Mouse (Mus musculus): ENCODE measurements around the gene Ppp6r3. TPM values are rescaled to one million over a fixed set of nuclear protein-coding genes. Genes with fewer than 3 reads are reported as not detected.

The Ppp6r3 gene
- polyA plus RNA-seq, 1 experiment from 2014 or later, result 22.3 TPM

DNA sequence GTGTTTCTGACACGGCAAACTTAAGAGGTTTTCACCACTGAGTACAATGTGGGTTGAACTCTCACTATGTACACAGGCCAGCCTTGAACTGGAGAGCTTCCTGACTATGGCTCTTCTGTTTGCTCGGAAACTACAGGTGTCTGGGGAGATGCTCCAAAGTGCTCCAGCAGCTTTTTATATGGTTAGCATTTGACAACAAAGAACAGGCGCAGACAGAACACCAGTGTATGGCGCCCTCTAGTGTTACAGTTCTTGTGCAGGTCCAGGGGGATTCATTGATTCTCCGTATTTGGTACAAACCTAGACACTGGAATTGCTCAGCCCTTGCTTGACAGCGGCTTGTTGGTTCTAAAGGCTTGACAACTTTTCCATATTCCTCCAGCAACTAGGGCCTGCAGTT is 124.4 kb downstream of the Ppp6r3 start:
- 29% methylated on average over 6 of the region's 6 CpGs for WGBS (ENCODE audit: insufficient replicate concordance)
- H3K9me3 ChIP-seq (replicated peaks), result no peaks in the 10 kb centered on the region

DNA sequence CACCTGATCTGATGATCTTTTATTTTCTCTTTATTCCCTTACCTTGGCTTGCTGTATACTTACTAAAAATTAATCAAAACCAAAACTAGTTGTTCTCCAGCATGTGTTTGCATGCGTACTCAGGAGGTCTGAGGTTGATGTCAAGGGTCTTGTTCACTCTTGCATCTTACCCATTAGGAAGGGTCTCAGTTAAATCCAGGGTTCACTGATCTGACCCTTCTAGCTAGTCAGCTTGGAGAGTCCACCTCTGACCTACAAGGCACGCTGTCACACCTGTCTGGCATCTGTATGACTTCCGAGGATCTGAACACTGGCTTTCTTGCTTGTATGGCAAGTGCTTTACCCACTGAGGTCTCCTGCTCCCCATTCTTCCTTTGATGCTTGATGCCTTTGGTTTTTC is 124.8 kb downstream of the Ppp6r3 start:
- no peak overlapping the region for H3K4me3 ChIP-seq (replicated peaks)
- no peak for ATAC-seq (ENCODE audit: low read depth)
- no peak for DNase-seq
- no peaks in the 10 kb centered on the region for H3K4me1 ChIP-seq (replicated peaks)
- H3K4me2 ChIP-seq, result no peak overlapping the region
- H3K9me3 ChIP-seq (replicated peaks), result no peaks in the 10 kb centered on the region
- no peaks in the 10 kb centered on the region for H3K27me3 ChIP-seq
- no peak overlapping the region for H3K27ac ChIP-seq
- H3K9ac ChIP-seq, result no peak overlapping the region
- peaks cover 29% of the 10 kb centered on the region for H3K36me3 ChIP-seq
- WGBS (ENCODE audit: insufficient replicate concordance), result 82% methylated on average over 3 of the region's 3 CpGs

More for the DNA sequence above, 124.4 kb downstream of the Ppp6r3 start:
- ATAC-seq (ENCODE audit: low read depth), result peak; percentile 49; the same call in 1 of the 2 replicates
- no peak overlapping the region for H3K27ac ChIP-seq
- no peak overlapping the region for H3K4me2 ChIP-seq
- H3K27me3 ChIP-seq, result no peaks in the 10 kb centered on the region
- H3K4me3 ChIP-seq (replicated peaks), result no peak overlapping the region
- DNase-seq, result peak; percentile 31
- no peak overlapping the region for H3K9ac ChIP-seq
- H3K36me3 ChIP-seq, result peaks cover 33% of the 10 kb centered on the region
- H3K4me1 ChIP-seq (replicated peaks), result no peaks in the 10 kb centered on the region

DNA sequence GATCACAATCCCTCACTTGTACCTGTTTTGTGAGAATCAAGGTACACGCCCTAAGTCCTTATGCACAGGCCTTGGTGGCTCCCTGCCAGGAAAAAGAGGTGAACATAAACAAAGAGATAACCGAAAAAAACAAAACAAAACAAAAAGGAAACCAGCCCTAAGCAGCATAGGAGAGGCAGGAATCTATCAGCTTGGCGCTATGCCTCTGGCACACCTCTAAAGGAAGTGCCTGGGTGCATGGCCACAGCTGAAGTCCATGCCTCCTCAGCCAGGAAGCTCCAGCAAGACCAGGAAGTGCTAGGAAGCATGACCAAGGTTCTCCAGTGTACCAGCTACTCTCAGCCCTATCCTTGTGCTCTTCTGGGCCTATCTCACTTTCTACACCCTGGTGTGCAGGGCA is 126.3 kb downstream of the Ppp6r3 start:
- ATAC-seq (ENCODE audit: low read depth) (no peak), DNase-seq (no peak)
- Histone ChIP-seq H3K27me3 (no peaks in the 10 kb centered on the region), H3K9me3 (replicated peaks) (no peaks in the 10 kb centered on the region), H3K4me1 (replicated peaks) (no peaks in the 10 kb centered on the region), H3K9ac (no peak overlapping the region), H3K4me3 (replicated peaks) (no peak overlapping the region), H3K4me2 (no peak overlapping the region), H3K27ac (no peak overlapping the region), H3K36me3 (peaks cover 15% of the 10 kb centered on the region; the same call in 1 of the 2 replicates)
- 51% methylated on average over 3 of the region's 3 CpGs for WGBS (ENCODE audit: insufficient replicate concordance)

DNA sequence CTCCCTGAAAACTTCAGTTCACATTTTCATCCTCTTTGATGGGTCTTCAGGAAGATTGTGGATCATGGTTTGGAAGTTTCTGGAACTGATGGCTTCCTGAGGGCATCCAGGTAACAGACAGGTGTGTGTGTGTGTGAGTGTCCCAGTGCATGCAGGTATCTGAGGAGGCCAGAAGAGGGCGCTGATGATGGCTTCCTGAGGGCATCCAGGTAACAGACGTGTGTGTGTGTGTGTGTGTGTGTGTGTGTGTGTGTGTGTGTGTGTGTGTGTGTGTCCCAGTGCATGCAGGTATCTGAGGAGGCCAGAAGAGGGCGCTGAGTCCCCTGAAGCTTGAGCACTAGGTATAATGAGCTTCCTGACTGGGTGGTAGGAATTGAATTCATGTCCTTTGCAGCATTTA is 128.2 kb downstream of the Ppp6r3 start:
- Histone ChIP-seq H3K4me1 (replicated peaks) (no peaks in the 10 kb centered on the region), H3K36me3 (no peaks in the 10 kb centered on the region), H3K27ac (no peak overlapping the region), H3K4me2 (no peak overlapping the region), H3K27me3 (no peaks in the 10 kb centered on the region), H3K4me3 (replicated peaks) (no peak overlapping the region), H3K9me3 (replicated peaks) (no peaks in the 10 kb centered on the region), H3K9ac (no peak overlapping the region)
- 65% methylated on average over 3 of the region's 3 CpGs for WGBS (ENCODE audit: insufficient replicate concordance)
- no peak for ATAC-seq (ENCODE audit: low read depth)
- no peak for DNase-seq

DNA sequence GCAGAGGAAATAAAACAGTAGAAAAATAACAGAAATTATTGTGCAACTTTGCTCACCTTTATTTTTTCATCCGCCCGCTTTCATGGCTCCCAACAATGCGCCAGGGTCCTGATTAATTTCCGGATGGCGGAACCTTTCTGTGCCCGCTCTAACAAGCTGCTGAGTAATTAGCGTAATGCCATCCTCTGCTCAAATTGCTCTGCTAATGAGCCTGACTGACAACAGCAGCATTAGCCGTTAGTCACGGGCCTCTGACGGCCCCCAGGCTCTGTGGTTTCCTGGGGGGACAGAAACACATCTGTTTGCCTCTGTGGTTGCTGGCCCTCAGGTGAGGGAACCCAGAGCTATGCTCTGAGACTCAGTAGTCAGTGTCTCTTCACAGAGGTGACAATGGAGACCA is 134.5 kb downstream of the Ppp6r3 start:
- Histone ChIP-seq H3K4me2 (no peak overlapping the region), H3K36me3 (no peaks in the 10 kb centered on the region), H3K27me3 (no peaks in the 10 kb centered on the region), H3K9me3 (replicated peaks) (no peaks in the 10 kb centered on the region), H3K27ac (no peak overlapping the region), H3K4me1 (replicated peaks) (no peaks in the 10 kb centered on the region), H3K4me3 (replicated peaks) (no peak overlapping the region), H3K9ac (no peak overlapping the region)
- WGBS (ENCODE audit: insufficient replicate concordance), result 56% methylated on average over 10 of the region's 10 CpGs
- no peak for ATAC-seq (ENCODE audit: low read depth)
- DNase-seq, result no peak

DNA sequence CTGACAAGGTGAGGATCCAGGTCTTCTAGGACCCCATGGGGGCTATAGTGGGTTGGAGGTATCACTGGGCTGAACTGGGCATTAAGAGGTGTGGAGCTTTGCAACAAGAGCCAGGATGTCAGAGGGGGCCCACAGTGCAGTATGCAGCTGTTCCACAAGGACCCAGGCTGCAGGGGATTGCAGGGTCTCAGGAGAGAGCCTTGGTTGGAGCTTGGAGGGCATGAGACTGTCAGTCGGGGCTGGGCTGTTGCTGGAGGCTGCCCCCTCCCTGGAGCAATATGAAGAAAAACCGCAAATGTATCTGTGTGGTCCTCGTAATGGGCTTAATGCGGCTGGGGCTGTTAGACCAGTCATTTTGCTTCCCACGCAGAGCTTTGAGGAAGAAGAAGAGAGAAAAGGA is 134.9 kb downstream of the Ppp6r3 start:
- DNase-seq, result no peak
- WGBS (ENCODE audit: insufficient replicate concordance), result 47% methylated on average over 5 of the region's 5 CpGs
- H3K36me3 ChIP-seq, result no peaks in the 10 kb centered on the region
- no peak overlapping the region for H3K4me2 ChIP-seq
- H3K9ac ChIP-seq, result no peak overlapping the region
- no peak for ATAC-seq (ENCODE audit: low read depth)
- H3K27me3 ChIP-seq, result no peaks in the 10 kb centered on the region
- no peaks in the 10 kb centered on the region for H3K4me1 ChIP-seq (replicated peaks)
- no peaks in the 10 kb centered on the region for H3K9me3 ChIP-seq (replicated peaks)
- H3K27ac ChIP-seq, result no peak overlapping the region
- H3K4me3 ChIP-seq (replicated peaks), result no peak overlapping the region

DNA sequence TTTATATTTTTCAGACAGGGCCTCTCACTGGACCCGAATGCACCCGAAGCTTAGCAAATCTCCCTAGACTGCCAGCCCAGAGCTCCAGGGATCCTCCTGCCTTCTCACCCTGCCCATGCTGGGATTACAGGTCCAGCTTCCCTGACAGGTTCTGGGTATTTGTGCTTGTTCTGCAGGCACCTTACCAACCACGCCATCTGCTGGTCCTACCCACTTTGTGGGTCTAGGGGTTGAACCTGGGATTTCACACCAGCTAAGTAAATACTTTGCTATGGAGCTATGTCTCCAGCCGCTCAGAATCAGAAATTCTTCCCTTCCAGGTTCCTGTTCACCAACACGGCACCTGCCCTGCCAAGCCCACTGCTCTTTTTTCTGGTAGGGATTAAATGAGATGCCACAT is 137.6 kb downstream of the Ppp6r3 start:
- Histone ChIP-seq H3K4me3 (replicated peaks) (no peak overlapping the region), H3K27me3 (no peaks in the 10 kb centered on the region), H3K4me2 (no peak overlapping the region), H3K9ac (no peak overlapping the region), H3K4me1 (replicated peaks) (no peaks in the 10 kb centered on the region), H3K27ac (no peak overlapping the region), H3K36me3 (no peaks in the 10 kb centered on the region), H3K9me3 (replicated peaks) (no peaks in the 10 kb centered on the region)
- ATAC-seq (ENCODE audit: low read depth) (no peak), DNase-seq (no peak)
- 55% methylated on average over 5 of the region's 5 CpGs for WGBS (ENCODE audit: insufficient replicate concordance)

DNA sequence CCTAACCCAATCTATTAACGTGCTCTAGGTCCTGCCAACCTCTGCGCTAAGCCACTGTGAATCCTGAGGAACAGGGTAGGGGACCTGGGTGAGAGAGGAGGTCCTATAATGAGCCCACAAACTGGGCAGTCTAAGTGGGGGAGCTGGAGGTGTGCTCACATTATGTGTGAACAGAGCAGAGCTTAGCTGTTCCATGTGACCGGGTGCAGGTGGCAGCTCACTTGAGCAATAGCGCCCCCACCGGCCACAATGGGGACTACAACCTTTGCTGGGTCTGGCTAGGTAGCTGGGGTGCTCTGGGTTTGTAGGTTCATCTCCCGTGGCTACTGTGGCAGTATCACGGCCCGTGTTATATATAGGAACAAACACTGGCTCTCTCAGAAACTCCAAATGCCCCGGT is 138.7 kb downstream of the Ppp6r3 start:
- Histone ChIP-seq H3K9me3 (replicated peaks) (no peaks in the 10 kb centered on the region), H3K4me1 (replicated peaks) (no peaks in the 10 kb centered on the region; the same call in 1 of the 2 replicates), H3K4me2 (no peak overlapping the region), H3K4me3 (replicated peaks) (no peak overlapping the region), H3K27me3 (no peaks in the 10 kb centered on the region), H3K36me3 (no peaks in the 10 kb centered on the region), H3K27ac (no peak overlapping the region), H3K9ac (no peak overlapping the region)
- WGBS (ENCODE audit: insufficient replicate concordance), result 40% methylated on average over 9 of the region's 9 CpGs
- peak; percentile 39; the same call in 1 of the 2 replicates for ATAC-seq (ENCODE audit: low read depth)
- peak; percentile 43 for DNase-seq

DNA sequence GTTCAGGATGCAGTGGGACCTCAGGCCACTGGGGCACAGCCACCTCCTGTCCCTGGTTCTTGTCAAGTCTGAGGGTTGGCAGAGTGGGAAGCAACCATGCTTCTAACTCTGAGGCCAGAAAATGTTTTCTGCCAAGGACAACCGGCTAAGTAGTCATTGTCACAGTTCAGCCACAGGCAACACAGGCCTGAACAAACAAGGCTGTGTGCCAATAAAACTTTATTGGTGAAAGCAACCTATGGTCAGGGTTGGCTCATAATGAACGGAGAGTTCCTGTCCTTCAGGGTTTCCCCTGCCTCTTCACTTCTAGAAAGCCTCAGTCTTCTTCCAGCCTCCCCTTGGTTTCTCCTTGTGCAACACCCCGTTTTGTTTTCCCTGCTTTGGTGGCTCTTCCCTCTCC is 139.7 kb downstream of the Ppp6r3 start:
- WGBS (ENCODE audit: insufficient replicate concordance), result 58% methylated on average over 3 of the region's 3 CpGs
- H3K4me2 ChIP-seq, result no peak overlapping the region
- no peaks in the 10 kb centered on the region; the same call in 1 of the 2 replicates for H3K4me1 ChIP-seq (replicated peaks)
- H3K9me3 ChIP-seq (replicated peaks), result no peaks in the 10 kb centered on the region
- H3K36me3 ChIP-seq, result no peaks in the 10 kb centered on the region
- ATAC-seq (ENCODE audit: low read depth), result no peak
- DNase-seq, result no peak
- H3K9ac ChIP-seq, result no peak overlapping the region
- no peak overlapping the region for H3K4me3 ChIP-seq (replicated peaks)
- H3K27me3 ChIP-seq, result no peaks in the 10 kb centered on the region
- no peak overlapping the region for H3K27ac ChIP-seq

DNA sequence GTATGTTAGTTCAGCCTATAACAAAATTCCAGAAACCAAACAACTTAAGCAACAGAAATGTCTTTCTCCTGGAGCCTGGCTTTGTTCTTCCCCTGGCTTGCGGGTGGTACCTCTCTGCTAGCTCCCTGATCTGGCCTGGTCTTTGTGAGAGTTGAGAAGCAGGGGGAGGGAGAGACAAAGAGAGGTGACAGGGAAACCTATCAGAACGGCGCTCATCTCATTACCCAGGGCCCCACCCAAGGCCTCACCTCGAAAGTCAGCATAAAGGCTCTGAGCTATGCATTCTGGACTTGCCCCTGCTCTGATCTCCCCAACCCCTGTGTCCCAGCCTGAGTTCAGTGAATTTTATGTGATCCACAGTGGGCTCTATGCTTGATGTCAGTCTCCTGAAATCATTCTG is 140.9 kb downstream of the Ppp6r3 start:
- no peak for DNase-seq
- Histone ChIP-seq H3K27ac (no peak overlapping the region), H3K36me3 (no peaks in the 10 kb centered on the region), H3K4me1 (replicated peaks) (no peaks in the 10 kb centered on the region; the same call in 1 of the 2 replicates), H3K4me3 (replicated peaks) (no peak overlapping the region), H3K9me3 (replicated peaks) (no peaks in the 10 kb centered on the region), H3K9ac (no peak overlapping the region), H3K4me2 (no peak overlapping the region), H3K27me3 (no peaks in the 10 kb centered on the region)
- 33% methylated on average over 4 of the region's 4 CpGs for WGBS (ENCODE audit: insufficient replicate concordance)
- no peak for ATAC-seq (ENCODE audit: low read depth)

DNA sequence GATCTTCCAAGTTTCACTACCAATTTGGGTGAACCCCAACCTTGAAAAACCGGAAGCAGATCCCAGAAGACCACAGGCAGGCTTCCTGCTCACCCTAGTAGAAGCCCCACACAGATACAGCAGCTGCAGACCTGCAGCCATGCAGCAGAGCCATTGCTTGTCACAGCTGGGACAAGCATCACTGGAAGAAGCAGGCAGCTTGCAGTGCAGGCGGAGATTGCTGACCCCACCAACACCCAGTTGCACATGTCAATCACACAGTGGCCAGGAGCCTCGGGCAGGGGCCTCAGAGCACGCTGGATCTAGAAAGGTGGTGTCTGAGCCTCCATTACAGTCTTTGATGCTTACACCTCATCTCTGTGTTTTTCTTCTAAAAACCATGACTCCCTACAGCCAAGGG is 141.4 kb downstream of the Ppp6r3 start:
- DNase-seq, result no peak
- no peak overlapping the region for H3K4me3 ChIP-seq (replicated peaks)
- WGBS (ENCODE audit: insufficient replicate concordance), result 40% methylated on average over 4 of the region's 4 CpGs
- no peak overlapping the region for H3K27ac ChIP-seq
- no peaks in the 10 kb centered on the region for H3K9me3 ChIP-seq (replicated peaks)
- ATAC-seq (ENCODE audit: low read depth), result no peak
- no peaks in the 10 kb centered on the region for H3K36me3 ChIP-seq
- no peaks in the 10 kb centered on the region; the same call in 1 of the 2 replicates for H3K4me1 ChIP-seq (replicated peaks)
- H3K4me2 ChIP-seq, result no peak overlapping the region
- no peaks in the 10 kb centered on the region for H3K27me3 ChIP-seq
- H3K9ac ChIP-seq, result no peak overlapping the region

DNA sequence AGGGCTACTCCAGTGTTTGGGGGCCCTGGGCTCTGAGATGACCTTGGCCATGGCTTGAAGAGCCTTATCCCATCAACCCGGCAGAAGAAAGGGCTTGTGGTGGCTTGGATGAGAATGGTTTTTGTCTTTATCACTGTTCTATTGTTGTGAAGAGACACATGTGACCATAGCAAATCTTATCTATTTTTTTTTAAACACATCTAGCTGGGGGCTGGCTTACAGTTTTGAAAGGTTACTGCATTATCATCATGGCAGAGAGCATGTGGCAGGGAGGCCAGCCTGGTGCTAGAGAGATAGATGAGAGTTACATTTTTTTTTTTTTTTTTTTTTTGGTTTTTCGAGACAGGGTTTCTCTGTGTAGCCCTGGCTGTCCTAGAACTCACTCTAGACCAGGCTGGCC is 143.6 kb downstream of the Ppp6r3 start:
- WGBS (ENCODE audit: insufficient replicate concordance), result 25% methylated on average over 2 of the region's 2 CpGs
- Histone ChIP-seq H3K36me3 (no peaks in the 10 kb centered on the region), H3K27me3 (no peaks in the 10 kb centered on the region), H3K9ac (no peak overlapping the region), H3K4me3 (replicated peaks) (no peak overlapping the region), H3K4me2 (no peak overlapping the region), H3K9me3 (replicated peaks) (no peaks in the 10 kb centered on the region), H3K27ac (no peak overlapping the region), H3K4me1 (replicated peaks) (no peaks in the 10 kb centered on the region; the same call in 1 of the 2 replicates)
- DNase-seq, result no peak
- no peak for ATAC-seq (ENCODE audit: low read depth)
